Mouse (Mus musculus): ENCODE results near the gene Gpr139.
A peak's percentile ranks its signal among the peaks of the same experiment; 100 is the strongest.

Gpr139 gene

GRCm38 (mm10) chr7:119184341-119185143, at the start of gene Gpr139:
TSS of gene Gpr139 (minus strand) at chr7:119184603.
- no peak for DNase-seq (ENCODE audit: extremely low read depth, low read depth)

- DNase-seq (ENCODE audit: extremely low read depth, low read depth) = no peak
These were observed 46.6 kb upstream of the Gpr139 start for GRCm38 (mm10) chr7:119230971-119231370.

GRCm38 (mm10) chr7:119222706-119223105, 38.3 kb upstream of the Gpr139 start:
- DNase-seq (ENCODE audit: extremely low read depth, low read depth) = peak; percentile 66

GRCm38 (mm10) chr7:119219121-119219520, 34.7 kb upstream of the Gpr139 start:
- DNase-seq (ENCODE audit: extremely low read depth, low read depth) = peak; percentile 86

GRCm38 (mm10) chr7:119207251-119207650, 22.8 kb upstream of the Gpr139 start:
- no peak for DNase-seq (ENCODE audit: extremely low read depth, low read depth)

GRCm38 (mm10) chr7:119186374-119186773, 2.0 kb upstream of the Gpr139 start:
- peak; percentile 25 for DNase-seq (ENCODE audit: extremely low read depth, low read depth)

- no peak for DNase-seq (ENCODE audit: extremely low read depth, low read depth)
These were observed 958 bp upstream of the Gpr139 start for GRCm38 (mm10) chr7:119185181-119185940.

GRCm38 (mm10) chr7:119181053-119181452, 3.4 kb downstream of the Gpr139 start:
- DNase-seq (ENCODE audit: extremely low read depth, low read depth) = no peak

- DNase-seq (ENCODE audit: extremely low read depth, low read depth) = no peak
These were observed 24.4 kb downstream of the Gpr139 start for GRCm38 (mm10) chr7:119160015-119160414.

GRCm38 (mm10) chr7:119111771-119112170, 72.6 kb downstream of the Gpr139 start:
- DNase-seq (ENCODE audit: extremely low read depth, low read depth) = peak; percentile 18

GRCm38 (mm10) chr7:119105878-119106277, 78.5 kb downstream of the Gpr139 start:
- no peak for DNase-seq (ENCODE audit: extremely low read depth, low read depth)

- no peak for DNase-seq (ENCODE audit: extremely low read depth, low read depth)
These were observed 87.8 kb downstream of the Gpr139 start for GRCm38 (mm10) chr7:119096583-119096982.
